ENCODE assay signal across 8 mouse cellular contexts in the genomic region with DNA sequence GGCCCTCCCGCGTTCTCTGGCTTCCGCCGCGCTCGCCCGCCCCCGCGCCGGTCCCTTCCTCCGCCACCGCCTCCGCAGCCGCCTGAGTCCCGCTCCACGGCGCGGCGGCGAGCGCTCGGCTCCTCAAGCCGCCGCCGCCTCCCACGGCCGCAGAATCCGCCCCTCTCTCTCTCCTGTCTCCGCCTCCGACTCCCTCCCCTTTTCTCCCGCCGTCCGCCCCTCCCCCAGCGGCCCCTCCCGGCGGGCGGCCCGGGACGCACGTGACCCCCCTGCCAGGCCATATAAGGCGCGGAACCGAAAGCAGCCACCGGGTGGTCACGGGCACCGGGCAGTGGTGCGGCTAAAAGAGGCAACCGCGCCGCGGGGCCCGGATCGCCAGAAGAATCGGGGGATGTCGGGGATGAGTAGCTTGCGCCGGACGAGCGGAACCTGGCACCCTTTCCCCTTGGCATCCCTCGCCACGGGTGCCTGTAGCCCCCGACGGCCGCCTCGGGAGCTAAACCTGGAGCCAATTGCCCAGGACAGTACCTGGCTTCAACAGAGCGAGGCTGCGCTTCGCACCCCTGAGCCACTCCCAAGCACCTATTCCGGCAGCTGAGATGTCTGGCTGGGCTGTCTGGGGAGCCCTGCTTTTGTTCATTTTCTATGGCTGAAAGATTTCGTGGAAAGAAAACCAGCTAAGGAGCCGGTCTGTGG. TPM values are rescaled to one million over a fixed set of nuclear protein-coding genes. Genes with fewer than 3 reads are reported as not detected.
DNase-seq lines count a peak whose midpoint lies in the region; ATAC-seq and TF ChIP-seq lines count a peak whose summit lies in the region.

A gene (minus strand): TSS at position 160 of the 696 bp plus-strand sequence.

- H3K4me1 ChIP-seq in hindbrain, embryonic 16.5 days (ENCODE audit: control insufficient read depth, insufficient read depth, low read depth, low read length): peaks cover 4% of the 10 kb centered on the region

- peak; percentile 70 for DNase-seq in T-cell, adult 2 months (ENCODE audit: low spot score)
- DNase-seq in cerebellum, postnatal 36 days: peak; percentile 60 to 74
- peak; percentile 96 for DNase-seq in gastrocnemius, adult 2 months
- peak; percentile 70 to 81 for DNase-seq in left cerebral cortex, adult 18-20 months (ENCODE audit: low spot score in 2 of 2)
- peak; percentile 94 for DNase-seq in lung, postnatal 36 days
- DNase-seq in retina, adult 2 months (ENCODE audit: low read depth, low spot score): peak; percentile 50
- peak; percentile 81 for DNase-seq in thymus, postnatal 14 days

- no peaks in the 10 kb centered on the region for H3K9me3 ChIP-seq in hindbrain, embryonic 16.5 days (ENCODE audit: control insufficient read depth, low read length)

- H3K36me3 ChIP-seq in hindbrain, embryonic 16.5 days (ENCODE audit: control insufficient read depth, insufficient read depth, low read length): no peaks in the 10 kb centered on the region

- peak within 1 kb of the TSS; percentile 89 for H3K9ac ChIP-seq in hindbrain, embryonic 16.5 days (ENCODE audit: low read depth, low read length)

- no peaks in the 10 kb centered on the region; the same call in 1 of the 2 replicates for H3K27me3 ChIP-seq in hindbrain, embryonic 16.5 days (replicated peaks; ENCODE audit: control insufficient read depth, insufficient read depth, low read length)

- peak within 1 kb of the TSS; percentile 84 for H3K4me3 ChIP-seq in gastrocnemius, adult 2 months
- H3K4me3 ChIP-seq in hindbrain, embryonic 16.5 days (ENCODE audit: low read length): peak within 1 kb of the TSS; percentile 64

- peak; percentile 96 for ATAC-seq in hindbrain, embryonic 16.5 days

- under 1% methylated on average over 70 of the region's 71 CpGs for WGBS in hindbrain, embryonic 16.5 days

- peak within 1 kb of the TSS; percentile 91 for H3K4me2 ChIP-seq in hindbrain, embryonic 16.5 days (ENCODE audit: low read length)

- TF ChIP-seq CTCF in gastrocnemius, adult 2 months (IDR thresholded peaks at IDR 0.05): no peak

- H3K27ac ChIP-seq in gastrocnemius, adult 2 months: peak within 1 kb of the TSS; percentile 92
- H3K27ac ChIP-seq in hindbrain, embryonic 16.5 days (ENCODE audit: low read depth, low read length): peak within 1 kb of the TSS; percentile 88

- intact Hi-C loops in gastrocnemius, adult 2 months (cut with DNase I): loop anchor here (5.0 kb wide), 1 partner anchor 115 kb away; a partner anchor contains a TSS

RNA-seq across cellular contexts. Expression of the gene that starts here (rescaled TPM):
- 1 to 10 TPM; 2.8 to 3.3 TPM for total RNA-seq in gastrocnemius, adult 2 months (2021)
- polyA plus RNA-seq in hindbrain, embryonic 16.5 days (2015; fragmentation: Nextera tagmentation; extraction: Ambion mirVana): 2.6 and 2.9 TPM in 2 replicates
- total RNA-seq in left cerebral cortex, adult 18-20 months (2021): 10 to 100 TPM; 67.8 to 71.2 TPM

Comparison
In these comparisons a context has a peak if more than half of its experiments do, and no peak if none do; other contexts are left out.
1. Peak in every context shown above with its lines: DNase-seq, ATAC-seq, H3K4me3 ChIP-seq and H3K27ac ChIP-seq.
2. RNA of the gene that starts here (total RNA-seq): 67.8 to 71.2 TPM in left cerebral cortex, adult 18-20 months; 2.8 to 3.3 TPM in gastrocnemius, adult 2 months; every median in the first group is over 10 times any median in the second.